Mouse (Mus musculus): ENCODE data around the gene Rnasek.

The Rnasek gene

DNA sequence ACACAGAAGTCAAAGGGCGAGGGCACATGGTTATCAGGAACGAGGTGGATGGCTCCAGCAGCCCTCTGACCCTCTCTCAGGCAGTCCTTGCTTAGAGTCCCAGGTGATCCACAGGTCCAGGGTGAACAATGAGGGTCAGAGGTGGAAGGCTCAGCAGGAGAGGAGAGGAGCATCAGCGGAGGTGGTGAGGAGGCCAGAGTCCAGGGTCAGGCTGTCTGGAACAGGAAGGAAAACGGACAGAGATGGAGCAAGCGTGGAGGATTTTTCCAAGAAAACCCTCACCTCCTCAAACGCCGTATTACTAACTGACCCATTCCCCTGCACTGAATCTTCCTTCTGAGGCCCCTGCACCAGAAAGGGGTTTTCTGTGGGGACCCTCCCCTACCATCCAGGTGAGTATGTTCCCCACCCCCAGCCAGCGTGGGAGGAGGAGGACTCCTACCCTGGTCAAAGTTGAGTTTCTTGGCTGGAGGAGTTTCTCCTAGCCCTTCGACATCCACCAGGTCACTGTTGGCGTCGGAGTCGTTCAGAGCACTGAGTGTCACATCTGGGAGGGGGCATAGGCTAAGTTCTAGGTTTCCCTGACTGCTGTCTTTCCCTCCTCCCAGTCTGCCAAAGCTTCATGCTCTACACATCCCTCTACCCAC is 4.3 kb downstream of the Rnasek start:
- DNase-seq, result no peak

DNA sequence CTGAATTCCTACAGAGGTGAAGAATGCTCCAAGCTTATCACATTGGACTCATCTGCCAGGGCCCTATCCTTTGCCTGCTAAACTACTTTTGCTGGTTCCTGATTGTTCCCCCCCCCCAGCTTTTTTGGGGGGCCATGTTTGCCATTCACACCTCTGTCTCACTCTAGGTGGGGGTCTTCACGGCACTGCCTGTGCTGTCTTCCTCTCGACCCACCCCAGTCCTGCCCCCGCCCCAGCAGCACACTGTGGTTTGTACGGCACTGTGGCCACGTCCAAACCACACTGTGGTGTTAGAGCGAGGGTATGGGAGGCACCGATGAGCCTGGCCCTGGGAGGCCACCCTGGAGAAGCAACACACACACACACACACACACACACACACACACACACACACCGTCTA is 5.1 kb downstream of the Rnasek start:
- DNase-seq, result no peak

DNA sequence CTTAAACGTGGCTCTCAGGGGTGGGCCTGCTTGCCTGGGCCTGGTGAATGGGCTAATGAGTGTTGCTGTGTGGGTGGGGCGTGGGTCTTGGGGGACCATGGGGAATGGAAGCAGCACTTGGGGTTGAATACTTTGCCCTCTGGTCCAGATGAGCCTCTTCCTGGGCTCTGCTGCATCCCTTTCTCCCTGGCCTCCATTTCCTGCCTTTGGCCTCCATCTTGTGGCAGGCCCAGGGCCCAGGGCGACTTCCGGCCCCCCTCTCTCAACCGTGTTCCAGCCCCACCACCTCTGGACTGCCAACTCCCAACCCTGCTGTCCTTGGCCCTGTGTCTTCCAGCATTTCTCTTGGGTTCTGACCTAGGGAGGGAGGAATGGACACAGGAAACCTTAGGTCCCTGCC is 5.6 kb downstream of the Rnasek start:
- peak; percentile 57 to 75 for DNase-seq

DNA sequence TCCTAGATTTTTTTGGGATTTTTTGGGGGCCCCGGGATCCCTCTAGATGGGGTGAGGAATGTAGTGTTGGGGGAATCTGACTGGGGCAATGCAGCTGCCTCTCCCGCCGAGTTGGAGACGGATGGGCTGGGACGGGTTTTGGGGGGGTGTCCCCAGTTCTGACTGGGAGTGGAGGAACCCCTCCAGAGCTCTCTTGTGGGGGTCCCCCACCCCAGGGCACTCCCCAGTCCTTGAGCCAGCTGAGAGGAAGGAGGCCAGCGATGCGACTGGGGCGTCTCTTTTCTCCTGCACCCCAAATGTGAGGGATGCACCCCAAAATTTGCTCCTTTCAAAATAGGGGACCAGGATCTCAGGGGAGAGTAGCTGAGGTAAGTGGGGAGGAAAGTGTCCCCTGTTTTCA is 6.6 kb downstream of the Rnasek start:
- DNase-seq, result peak in 1 of 2 experiments; percentile 50

DNA sequence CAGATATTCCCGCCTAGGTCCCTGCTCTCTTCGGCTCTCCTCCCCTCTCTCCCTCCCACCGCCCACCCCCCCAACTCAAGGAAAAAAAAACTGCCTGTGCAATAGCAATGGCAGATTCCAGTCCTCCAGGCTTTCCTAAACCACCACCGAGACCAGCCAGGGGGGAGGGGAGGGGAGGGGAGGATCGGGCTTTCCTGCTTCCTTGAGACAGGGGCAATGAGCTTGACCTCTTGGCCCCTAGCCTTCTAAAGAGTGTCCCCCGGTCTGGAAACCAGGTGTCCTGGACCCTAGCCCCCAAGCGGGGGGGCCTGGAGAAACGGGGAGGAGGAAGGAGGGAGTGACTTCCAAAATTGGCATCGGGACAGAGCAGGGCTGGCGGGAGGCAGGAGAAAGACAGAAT is 7.1 kb downstream of the Rnasek start:
- DNase-seq, result peak; percentile 67 to 70

DNA sequence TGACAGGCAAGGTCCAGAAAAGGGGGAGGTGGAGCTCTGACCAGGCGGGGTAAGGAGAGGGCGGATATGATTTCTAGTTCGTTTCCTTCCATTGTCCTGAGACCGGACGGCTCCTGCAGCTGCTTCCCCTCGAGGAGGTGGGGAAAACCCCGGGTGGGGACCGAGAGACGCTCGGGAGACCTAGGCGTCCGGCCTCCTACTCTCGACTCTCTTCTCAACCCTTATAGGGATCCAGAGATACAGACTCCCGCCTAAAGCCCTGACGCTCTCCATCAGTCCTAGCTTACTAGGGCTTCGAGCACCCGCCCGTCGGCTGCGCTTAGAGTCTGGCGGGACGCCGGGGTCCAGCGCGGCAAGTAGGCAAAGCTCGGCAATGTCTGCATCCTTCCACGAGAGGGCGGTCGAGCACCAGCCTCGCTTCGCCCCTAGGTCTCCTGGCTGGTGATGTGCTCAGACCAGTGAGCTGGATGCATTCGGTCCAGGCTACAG is 9.4 kb downstream of the Rnasek start:
- peak; percentile 91 for DNase-seq

DNA sequence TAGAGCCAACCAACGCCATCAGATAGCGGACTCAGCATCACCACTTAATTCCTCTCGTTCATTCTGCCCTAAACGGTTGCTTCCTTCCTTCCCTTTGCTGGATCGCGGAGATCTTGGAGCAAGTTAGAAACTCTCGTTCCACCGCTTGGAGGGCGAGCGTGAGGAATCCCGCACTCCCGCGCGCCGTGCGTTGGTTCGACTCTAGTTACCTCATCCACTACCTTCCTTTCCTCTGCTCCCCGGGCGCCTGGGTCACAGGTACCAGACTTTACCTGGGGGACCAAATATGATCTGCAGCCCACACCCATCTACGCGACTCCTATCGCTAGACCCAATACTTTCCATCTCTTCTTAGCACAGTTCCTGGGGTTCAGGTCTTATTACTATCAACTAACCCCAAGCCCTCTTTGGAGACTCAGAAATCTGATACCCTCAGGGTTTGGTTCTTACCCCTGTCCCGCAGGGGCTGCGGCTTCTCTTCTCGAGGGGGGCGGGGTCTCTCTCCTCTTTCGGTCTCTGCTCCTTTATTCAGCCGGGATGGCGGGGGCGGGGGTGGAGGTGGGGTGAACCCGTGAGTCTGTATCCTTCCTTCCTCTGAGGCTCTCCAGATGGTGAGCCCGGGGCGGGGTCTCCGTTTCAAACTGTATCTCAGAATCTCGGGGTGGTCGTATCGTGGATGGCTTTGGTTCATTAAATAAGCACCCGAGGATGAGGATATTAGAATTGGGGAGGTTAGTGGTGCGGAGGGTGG is 10.2 kb downstream of the Rnasek start, which contains the start of gene Bcl6b:
Gene Bcl6b, minus strand, starts transcription at position 539 of the 751 bp plus-strand sequence.
- DNase-seq, result peak; percentile 64 to 69

DNA sequence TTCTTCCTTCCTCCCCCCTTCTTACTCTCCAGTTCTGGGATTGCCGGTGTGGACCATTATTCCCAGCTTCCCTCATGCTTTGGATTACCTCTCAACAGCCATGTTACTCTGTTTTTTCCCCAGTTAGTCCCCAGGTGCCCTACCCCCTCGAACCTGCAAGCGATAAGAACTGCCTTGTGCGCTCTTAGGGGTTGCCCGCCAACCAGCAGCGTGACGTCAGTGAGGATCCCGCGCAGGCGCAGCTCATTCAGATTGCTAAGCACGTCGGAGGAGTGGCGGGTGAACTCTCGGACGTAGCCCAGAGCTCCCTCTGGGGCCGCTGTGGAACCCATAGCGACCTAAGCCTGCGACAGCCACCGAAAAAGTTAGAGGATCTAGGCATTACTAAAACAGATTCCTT is 10.8 kb downstream of the Rnasek start:
- peak; percentile 92 for DNase-seq

DNA sequence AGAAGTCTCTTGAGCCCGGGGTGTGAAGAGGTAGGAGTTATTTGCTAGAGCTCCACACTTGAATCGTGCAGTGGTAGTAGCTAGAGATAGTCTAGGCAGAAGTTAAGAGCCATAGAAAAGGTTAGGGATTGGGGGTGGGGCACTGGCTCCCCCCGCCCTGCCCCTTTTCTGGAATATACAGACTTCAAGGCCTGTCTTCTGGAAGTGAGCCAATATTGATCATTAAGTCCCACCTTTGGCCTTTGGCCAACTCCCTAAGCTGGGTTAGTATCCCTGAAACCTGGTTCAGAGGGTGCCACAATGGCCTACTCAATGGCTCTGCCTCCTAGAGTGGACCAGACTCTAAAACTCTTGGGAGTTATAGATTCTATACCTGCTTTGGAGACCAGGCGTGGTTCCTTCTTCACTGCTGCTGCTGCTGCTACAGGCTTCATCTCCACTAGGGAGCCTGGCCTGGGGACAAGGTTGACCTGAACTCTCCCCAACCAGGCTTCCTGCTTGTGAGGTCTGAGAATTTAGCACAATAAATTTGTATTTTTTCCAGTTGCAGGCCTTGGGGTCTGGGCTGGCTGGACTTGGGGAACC is 11.9 kb downstream of the Rnasek start:
- DNase-seq, result no peak

DNA sequence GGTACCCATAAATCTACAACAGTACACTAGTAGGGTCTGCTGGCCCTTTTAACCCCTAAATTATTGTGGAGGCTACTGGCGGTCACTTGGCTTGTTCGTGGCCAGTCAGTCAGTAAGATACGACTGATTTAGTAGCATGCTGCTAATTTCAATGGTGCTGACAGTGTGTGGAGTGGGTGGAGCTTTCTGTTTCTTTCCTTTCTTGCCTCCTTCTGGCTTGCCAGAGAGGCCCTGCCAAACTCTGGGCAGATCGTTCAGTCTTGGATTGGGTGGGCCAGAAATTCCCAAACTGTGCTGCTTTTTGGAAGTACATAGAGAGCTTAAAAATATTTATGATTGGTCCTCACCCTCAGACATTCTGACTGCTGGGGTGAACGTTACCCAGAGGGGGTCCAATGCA is 12.5 kb downstream of the Rnasek start:
- DNase-seq, result no peak

DNA sequence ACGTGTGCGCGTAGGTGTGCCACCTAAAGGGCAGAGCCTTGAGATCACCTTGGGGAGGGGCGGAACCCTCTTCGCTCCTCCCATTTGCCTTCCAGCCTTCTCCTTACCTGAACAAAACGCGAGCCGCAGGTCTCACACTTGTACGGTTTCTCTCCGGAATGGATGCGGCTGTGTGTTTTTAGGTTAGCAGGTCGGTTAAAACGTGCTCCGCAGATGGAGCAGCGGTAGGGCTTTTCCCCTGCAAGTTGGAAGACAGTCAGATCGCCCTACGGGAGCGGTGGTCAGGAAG is 13.1 kb downstream of the Rnasek start:
- peak; percentile 36 to 49 for DNase-seq

DNA sequence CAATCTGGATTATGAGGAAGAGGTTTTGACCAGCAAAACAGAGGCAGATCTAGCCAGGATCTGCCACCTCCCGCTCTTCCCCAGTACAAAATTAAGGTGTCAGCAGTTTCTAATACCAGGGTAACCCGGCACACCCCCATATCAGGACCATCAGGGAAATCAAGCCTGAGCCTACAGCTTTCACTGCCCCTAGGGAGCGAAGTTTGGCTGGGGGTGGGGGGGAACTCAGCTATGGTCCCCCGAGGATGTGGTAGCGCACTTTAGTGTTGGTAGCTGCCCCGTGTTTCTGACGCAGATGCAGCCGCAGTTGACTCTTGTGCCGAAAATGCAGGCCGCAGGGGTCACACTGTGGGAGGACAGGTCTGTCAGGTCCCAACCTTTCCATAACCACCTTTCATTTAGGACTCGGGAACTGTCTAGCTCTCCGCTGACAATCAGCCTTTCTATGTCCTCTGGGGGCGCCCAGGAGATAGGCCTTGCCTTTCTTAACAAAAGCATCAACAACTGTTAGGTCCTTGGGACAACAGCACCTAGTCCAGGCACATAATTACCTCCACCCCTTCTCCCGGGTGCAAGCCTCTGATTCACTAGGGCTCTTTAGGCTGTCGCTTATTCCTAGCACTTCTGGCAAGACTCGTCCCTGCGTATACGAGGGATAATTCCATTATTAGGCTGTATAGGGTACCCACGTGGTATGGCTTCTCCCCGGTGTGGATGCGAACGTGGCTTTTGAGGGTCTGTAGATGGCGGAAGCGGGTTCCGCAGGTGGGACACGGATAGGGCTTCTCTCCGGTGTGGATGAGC is 13.6 kb downstream of the Rnasek start:
- no peak for DNase-seq

DNA sequence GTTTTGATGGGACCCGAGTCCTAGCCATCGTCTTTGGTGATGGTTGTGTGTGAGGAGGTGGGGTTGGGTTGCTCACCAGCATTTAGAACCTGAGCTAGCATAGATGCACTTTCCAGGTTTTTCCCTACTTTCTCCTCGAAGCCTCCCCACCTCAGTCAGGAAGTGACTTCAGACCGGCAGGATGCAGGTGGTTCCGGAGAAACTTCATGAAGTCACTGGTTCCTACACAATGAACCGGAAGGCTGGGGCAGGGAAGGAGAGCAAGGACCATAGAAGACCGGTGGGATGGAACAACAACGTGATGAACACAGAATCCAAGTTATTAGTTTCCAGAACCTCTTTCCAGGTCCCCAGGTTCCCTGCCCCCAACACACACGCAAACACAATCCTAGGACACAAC is 15.9 kb downstream of the Rnasek start:
- DNase-seq, result peak; percentile 62 to 70

DNA sequence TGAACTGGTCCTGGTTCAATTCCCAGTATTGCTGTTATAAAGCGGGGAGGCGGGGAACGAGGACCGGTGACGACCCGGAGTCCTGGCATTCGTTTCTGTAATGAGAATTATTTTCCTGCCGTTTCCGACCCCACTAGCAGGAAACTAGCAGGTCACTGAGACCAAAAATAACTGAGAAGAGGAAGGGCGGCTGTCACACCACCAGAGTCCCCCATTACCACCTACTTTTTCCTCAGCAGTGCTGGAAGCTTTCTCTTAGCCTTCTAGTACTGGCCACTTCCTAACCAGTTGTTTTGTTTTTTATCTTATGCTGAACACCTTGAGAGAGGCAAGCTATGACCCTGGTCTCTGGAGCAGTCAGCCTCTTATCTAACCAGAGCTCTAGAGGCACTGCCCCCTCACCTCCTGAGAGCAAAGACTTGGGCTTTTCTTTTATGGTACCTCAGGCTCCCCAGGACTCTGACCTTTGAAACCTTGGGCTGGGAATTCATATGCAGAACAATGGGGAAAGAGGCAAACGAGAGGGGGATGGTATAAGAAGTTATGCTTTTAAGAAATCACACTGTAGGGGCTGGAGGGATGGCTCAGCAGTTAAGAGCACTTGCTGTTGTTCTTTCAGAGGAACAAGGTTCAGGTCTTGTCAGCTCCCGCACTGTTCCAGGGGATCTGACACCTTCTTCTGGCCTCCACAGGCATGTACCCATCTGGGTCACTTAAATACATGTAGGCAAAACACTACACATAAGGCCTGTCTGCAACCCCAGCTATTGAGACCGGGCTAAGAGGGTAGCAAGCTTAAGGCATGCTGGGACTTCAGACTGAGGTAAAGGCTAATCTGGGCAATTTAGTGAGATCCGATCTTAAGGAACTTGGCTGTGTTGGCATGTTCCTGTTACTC is 17.8 kb downstream of the Rnasek start:
- DNase-seq, result peak in 1 of 2 experiments; percentile 38

DNA sequence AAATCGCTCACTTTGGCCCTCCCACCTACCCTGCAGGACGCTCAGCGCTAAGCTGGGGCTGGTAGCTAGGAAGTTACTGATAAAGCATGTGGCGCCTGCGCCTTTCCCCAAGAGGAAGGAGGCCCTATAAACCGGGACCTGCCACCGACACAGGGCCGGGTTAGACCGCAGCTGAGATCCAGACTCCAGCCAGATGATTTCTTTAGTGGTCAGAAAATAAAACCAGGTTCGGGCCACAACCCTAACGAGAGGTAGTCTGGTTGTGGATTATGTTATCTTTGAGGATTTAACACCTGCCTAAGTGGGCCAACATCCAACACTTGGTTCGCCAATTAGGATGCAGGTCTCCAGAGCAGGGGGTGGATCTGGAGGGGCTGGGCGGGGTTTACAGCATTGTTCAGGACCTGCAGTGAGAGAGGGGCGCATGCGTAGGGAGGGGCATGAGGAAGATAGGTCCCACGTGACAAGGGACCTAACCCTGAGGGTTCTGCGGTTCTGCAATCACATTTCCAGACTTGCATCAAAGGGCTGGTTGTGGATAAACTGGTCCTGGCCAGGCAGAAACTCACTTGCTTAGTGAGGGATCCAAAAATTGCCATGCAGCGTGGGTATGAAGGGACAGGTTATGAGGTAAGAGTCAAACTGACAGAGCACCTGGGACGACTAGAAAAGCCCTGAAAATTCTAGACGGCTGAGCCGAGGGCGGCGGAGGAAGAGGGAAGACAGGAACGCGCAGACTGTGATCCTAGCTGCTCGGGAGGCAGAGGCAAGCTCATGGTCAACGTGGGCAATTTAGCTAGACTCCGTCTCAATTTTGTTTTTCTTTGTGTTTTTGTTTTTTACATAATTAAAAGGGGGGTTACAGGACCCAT is 18.7 kb downstream of the Rnasek start, which contains the start of gene Slc16a13:
Gene Slc16a13, minus strand, starts transcription at position 334 of the 872 bp plus-strand sequence.
- DNase-seq, result peak; percentile 93 to 94

DNA sequence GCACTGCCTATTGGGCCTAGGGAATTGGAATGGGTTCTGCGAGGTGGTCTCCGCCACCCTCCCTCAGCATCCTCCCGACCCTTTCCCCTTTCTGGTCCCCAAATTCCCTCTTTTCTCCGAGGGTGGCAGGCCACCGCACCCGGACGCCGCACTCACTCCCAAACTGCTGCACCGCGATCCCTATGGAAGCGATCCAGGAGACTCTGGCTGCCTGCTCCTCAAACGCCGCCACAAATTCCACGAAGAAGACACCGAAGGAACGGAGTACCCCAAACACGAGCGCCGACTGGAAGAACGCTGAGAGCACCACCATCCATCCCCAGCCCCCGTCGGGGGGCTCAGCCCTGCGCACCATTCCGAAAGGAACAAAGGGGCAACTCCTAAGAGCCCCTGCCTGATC is 19.3 kb downstream of the Rnasek start:
- DNase-seq, result peak in 1 of 2 experiments; percentile 39

DNA sequence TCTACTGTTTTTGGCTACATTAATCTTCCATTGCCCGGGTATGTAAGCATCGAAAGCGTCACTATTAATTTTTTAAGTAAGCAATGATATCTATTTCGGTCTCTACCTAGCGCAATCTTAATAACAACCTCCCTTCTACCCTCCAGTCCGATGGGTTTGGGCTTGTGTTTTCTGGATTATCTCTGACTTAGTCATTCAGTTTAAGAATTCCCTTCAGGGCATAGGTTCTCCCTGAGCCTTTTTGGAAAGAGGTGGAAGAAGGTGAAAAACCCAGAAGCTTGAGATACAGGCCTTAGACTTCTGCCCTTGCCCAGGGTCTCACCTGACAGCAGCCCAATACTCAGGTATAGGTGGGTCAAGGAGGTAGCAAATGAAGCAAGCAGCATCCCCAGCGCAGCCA is 19.8 kb downstream of the Rnasek start:
- no peak for DNase-seq

DNA sequence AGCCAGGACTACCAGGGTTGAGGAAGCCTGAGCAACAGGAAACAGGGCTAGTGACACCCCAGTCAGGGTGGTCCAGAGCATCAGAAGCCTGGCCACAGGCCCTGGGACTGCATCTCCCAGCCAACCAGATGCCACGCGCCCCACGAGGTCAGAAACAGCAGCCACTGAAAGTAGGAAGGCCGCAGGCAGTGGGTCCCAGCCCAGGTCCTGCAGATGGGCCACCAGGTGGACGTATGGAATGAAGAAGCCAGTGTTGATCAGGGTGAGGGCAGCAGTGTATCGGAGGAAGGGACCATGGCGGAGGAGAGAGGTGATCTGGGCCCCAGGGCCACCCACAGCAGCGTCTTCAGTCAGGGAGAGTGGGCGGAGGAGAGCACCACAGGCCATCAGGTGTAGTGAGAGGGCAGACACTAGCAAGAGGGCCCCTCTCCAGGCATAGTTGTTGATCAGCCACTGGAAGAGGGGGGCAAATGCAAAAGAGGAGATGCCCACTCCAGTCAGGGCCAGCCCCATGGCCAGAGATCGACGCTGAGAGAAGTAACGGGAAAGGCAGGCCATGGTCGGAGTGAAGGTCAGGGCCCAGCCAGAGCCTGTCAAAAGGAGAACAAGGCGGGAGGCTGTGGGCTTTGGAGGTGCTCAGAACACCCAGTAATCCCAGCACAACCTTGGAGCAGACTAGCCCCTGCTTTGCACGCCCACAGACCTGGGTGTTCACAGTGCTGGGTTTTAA is 20.7 kb downstream of the Rnasek start:
- no peak for DNase-seq

DNA sequence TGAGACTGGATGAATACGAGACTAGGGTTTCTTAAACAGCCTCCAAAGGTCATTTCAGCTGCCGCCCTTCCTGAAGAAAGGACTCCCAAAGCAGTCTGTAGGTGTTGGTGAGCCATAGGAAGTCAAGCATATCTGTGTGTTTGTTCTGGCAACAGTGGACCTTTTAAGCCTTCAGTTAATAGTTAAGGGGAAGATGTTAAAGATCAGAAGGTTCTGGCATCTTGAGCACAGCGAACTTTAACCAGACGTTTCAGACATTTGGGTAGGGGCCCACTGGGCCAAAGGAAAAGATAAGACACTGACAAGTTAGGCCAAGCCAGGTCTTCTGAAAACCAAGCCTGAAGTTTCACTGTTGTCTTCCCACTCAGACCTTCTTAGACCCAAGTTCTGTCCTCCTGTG is 21.6 kb downstream of the Rnasek start:
- DNase-seq, result no peak

DNA sequence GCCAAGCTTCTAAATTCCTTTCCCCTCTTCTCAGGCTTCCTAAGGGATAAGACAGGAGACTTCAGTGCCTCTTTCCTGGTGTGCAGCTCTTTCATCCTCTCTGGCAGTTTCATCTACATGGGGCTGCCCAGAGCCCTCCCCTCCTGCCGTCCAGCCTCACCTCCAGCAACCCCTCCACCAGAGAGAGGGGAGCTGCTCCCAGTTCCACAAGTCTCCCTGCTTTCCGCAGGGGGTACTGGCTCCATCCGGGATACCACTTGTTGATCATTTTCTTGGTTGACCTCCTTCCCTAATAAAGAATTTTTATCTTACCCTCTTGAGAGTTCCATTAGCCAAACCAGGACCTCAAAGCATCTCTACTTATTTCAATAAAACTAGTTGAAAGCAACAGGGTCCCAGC is 23.5 kb downstream of the Rnasek start:
- no peak for DNase-seq

Data from lung, postnatal 4 days (tissue).